Mouse (Mus musculus) liver, adult 2 months (tissue): ENCODE measurements around the gene Qtrt2. TPM values are rescaled to one million over a fixed set of nuclear protein-coding genes. Genes with fewer than 3 reads are reported as not detected.

ENCODE experiments used
- DNase-seq: peaks from one replicate; pipeline ENCODE4 v3.0.0-alpha.2; 2011; ENCODE audit warnings: low read depth, low spot score; ENCODE audit errors: extremely low read depth
- H3K27ac ChIP-seq: fragments of 200-500 bp; replicated peaks from 2 replicates; pipeline ENCODE4 v1.5.1; 2012; ENCODE audit warnings: low read depth, mild to moderate bottlenecking, control low read depth, inconsistent platforms, low read length; ENCODE audit not compliant: insufficient read depth
- H3K27me3 ChIP-seq: fragments of 200-500 bp; 2 replicates; pipeline ENCODE4 v1.6.1; 2012; ENCODE audit warnings: mild to moderate bottlenecking, moderate library complexity, low read length, inconsistent platforms; ENCODE audit not compliant: control insufficient read depth, insufficient read depth
- H3K36me3 ChIP-seq: fragments of 200-500 bp; 2 replicates; pipeline ENCODE4 v1.6.1; 2012; ENCODE audit warnings: low read length, inconsistent platforms; ENCODE audit not compliant: control insufficient read depth, insufficient read depth
- H3K4me1 ChIP-seq: fragments of 200-500 bp; 2 replicates; pipeline ENCODE4 v1.6.1; 2011; ENCODE audit warnings: low read length; ENCODE audit not compliant: control insufficient read depth, insufficient read depth
- H3K4me3 ChIP-seq: fragments of 200-500 bp; 2 replicates; pipeline ENCODE4 v1.5.1; 2011; ENCODE audit warnings: low read depth, mild to moderate bottlenecking, control low read depth, low read length, moderate library complexity; ENCODE audit not compliant: insufficient read depth
- H3K79me2 ChIP-seq: fragments of 200-500 bp; 2 replicates; pipeline ENCODE4 v1.6.1; 2012; ENCODE audit warnings: inconsistent platforms, mild to moderate bottlenecking, low read length, moderate library complexity; ENCODE audit not compliant: control insufficient read depth, insufficient read depth
- H3K9ac ChIP-seq: fragments of 200-500 bp; 2 replicates; pipeline ENCODE4 v1.6.1; 2012; ENCODE audit warnings: low read depth, mild to moderate bottlenecking, control low read depth, inconsistent platforms, low read length
- CTCF ChIP-seq: fragments of 200-500 bp; IDR thresholded peaks from 2 replicates; pipeline ENCODE4 v1.5.1; 2011; ENCODE audit warnings: low read depth, low read length, control low read depth
- POLR2A ChIP-seq: fragments of 200-500 bp; IDR thresholded peaks from 2 replicates; pipeline ENCODE4 v1.6.1; 2011; ENCODE audit warnings: low read length, control low read depth; ENCODE audit not compliant: insufficient read depth; ENCODE audit errors: extremely low read depth
- WGBS: fragments of 180-500 bp; shearing (Covaris S2); methylation state at CpG from one replicate; pipeline ENCODE4 v1.1.7; 2018; 5-methylcytosine and 5-hydroxymethylcytosine counted together
- polyA plus RNA-seq: library from polyadenylated mRNA; depleted of rRNA; stranded (reverse); fragments of >200 nt; gene quantifications from 2 replicates; pipeline ENCODE4 v1.2.3, GENCODE M21; 2012
- total RNA-seq: library from RNA; depleted of rRNA; stranded (reverse); fragments of >200 nt; gene quantifications from 2 replicates; pipeline ENCODE4 v1.2.3, GENCODE M21; 2014

Gene Qtrt2
- total and polyA plus RNA-seq, 2 experiments: 7.8 to 9.0 TPM

GRCm38 (mm10) chr16:43934856-43935255, 8.2 kb upstream of the Qtrt2 start:
- no peak for DNase-seq
- H3K36me3 ChIP-seq: peaks cover 9% of the 10 kb centered on the region; the same call in 1 of the 2 replicates
- no peaks in the 10 kb centered on the region for H3K27me3 ChIP-seq
- no peaks in the 10 kb centered on the region for H3K4me1 ChIP-seq
- H3K79me2 ChIP-seq: no peaks in the 10 kb centered on the region
- H3K4me3 ChIP-seq: no peak overlapping the region
- no peak overlapping the region for H3K27ac ChIP-seq
- H3K9ac ChIP-seq: no peak overlapping the region
- 94% methylated on average over 8 of the region's 8 CpGs for WGBS
- TF ChIP-seq CTCF: no peak
- no peak for TF ChIP-seq POLR2A

GRCm38 (mm10) chr16:43933041-43933440, 6.4 kb upstream of the Qtrt2 start:
- Histone ChIP-seq H3K27ac (no peak overlapping the region), H3K9ac (no peak overlapping the region), H3K27me3 (no peaks in the 10 kb centered on the region), H3K36me3 (peaks cover 7% of the 10 kb centered on the region; the same call in 1 of the 2 replicates), H3K79me2 (no peaks in the 10 kb centered on the region), H3K4me3 (no peak overlapping the region), H3K4me1 (no peaks in the 10 kb centered on the region)
- WGBS: 95% methylated on average over 6 of the region's 6 CpGs
- TF ChIP-seq CTCF: no peak
- no peak for TF ChIP-seq POLR2A
- no peak for DNase-seq

GRCm38 (mm10) chr16:43932319-43932718, 5.7 kb upstream of the Qtrt2 start:
- no peak overlapping the region for H3K4me3 ChIP-seq
- peaks cover 7% of the 10 kb centered on the region; the same call in 1 of the 2 replicates for H3K36me3 ChIP-seq
- WGBS: 91% methylated on average over 7 of the region's 7 CpGs
- H3K27me3 ChIP-seq: no peaks in the 10 kb centered on the region
- no peak overlapping the region for H3K9ac ChIP-seq
- no peaks in the 10 kb centered on the region for H3K79me2 ChIP-seq
- no peaks in the 10 kb centered on the region for H3K4me1 ChIP-seq
- TF ChIP-seq POLR2A: no peak
- no peak overlapping the region for H3K27ac ChIP-seq
- DNase-seq: no peak

GRCm38 (mm10) chr16:43931502-43931901, 4.9 kb upstream of the Qtrt2 start:
- no peak for TF ChIP-seq POLR2A
- no peak for TF ChIP-seq CTCF
- H3K27me3 ChIP-seq: no peaks in the 10 kb centered on the region
- no peak overlapping the region for H3K27ac ChIP-seq
- H3K79me2 ChIP-seq: no peaks in the 10 kb centered on the region
- H3K4me3 ChIP-seq: no peak overlapping the region
- no peaks in the 10 kb centered on the region for H3K4me1 ChIP-seq
- H3K36me3 ChIP-seq: peaks cover 7% of the 10 kb centered on the region; the same call in 1 of the 2 replicates
- DNase-seq: no peak
- no peak overlapping the region for H3K9ac ChIP-seq
- 88% methylated on average over 3 of the region's 3 CpGs for WGBS

- no peak for DNase-seq
- no peak for TF ChIP-seq POLR2A
- no peak for TF ChIP-seq CTCF
Observed at GRCm38 (mm10) chr16:43930577-43930976, 4.0 kb upstream of the Qtrt2 start.

GRCm38 (mm10) chr16:43925846-43926245, 763 bp downstream of the Qtrt2 start:
- Histone ChIP-seq H3K79me2 (no peaks in the 10 kb centered on the region), H3K4me1 (no peaks in the 10 kb centered on the region), H3K4me3 (no peak overlapping the region), H3K27me3 (no peaks in the 10 kb centered on the region), H3K9ac (no peak overlapping the region), H3K27ac (no peak overlapping the region), H3K36me3 (peaks cover 5% of the 10 kb centered on the region)
- no peak for DNase-seq
- TF ChIP-seq CTCF (no peak), POLR2A (no peak)
- WGBS: 94% methylated on average over 1 of the region's 1 CpGs

More at GRCm38 (mm10) chr16:43930577-43930976, 4.0 kb upstream of the Qtrt2 start:
- H3K79me2 ChIP-seq: no peaks in the 10 kb centered on the region
- H3K4me3 ChIP-seq: no peak overlapping the region
- H3K27me3 ChIP-seq: no peaks in the 10 kb centered on the region
- no peak overlapping the region for H3K9ac ChIP-seq
- H3K4me1 ChIP-seq: no peaks in the 10 kb centered on the region
- peaks cover 7% of the 10 kb centered on the region; the same call in 1 of the 2 replicates for H3K36me3 ChIP-seq
- no peak overlapping the region for H3K27ac ChIP-seq
